Mouse (Mus musculus) bone marrow, adult 2 months (tissue): Measurements from ENCODE around the gene 4930470P17Rik.

Source experiments
- CTCF ChIP-seq: fragments of 200-500 bp; IDR thresholded peaks from 2 replicates; pipeline ENCODE4 v1.5.1; 2011; ENCODE audit warnings: low read length, control low read depth; ENCODE audit not compliant: control insufficient read depth, insufficient read depth
- POLR2A ChIP-seq: fragments of 200-500 bp; IDR thresholded peaks from 2 replicates; pipeline ENCODE4 v1.6.1; 2011; ENCODE audit warnings: low read depth, mild to moderate bottlenecking, control low read depth, low read length, borderline replicate concordance; ENCODE audit not compliant: control insufficient read depth

DNA sequence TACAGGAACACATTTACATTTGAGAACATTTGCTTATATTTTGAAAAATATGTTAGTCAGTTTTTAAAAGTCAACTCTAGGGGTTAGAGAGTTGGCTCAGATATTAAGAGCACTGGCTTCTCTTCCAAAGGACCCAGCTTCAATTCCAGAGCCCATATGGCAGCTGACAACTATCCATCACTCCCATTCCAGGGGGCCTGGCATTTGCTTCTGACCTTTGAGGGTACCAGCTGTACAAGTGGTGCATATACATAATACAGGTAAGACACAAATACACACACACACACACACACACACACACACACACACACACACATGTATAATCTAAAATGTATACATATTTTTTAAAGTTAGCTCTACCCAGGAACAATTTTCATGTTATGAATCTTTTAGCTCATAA is 30.6 kb upstream of the 4930470P17Rik start:
- TF ChIP-seq CTCF (no peak), POLR2A (no peak)
